Comparison of ENCODE assay signal across 1 mouse cellular context in genomic region chr9:109122553-109123085, GRCm38 (mm10).
TF ChIP-seq lines count a peak whose summit lies in the region.

No protein-coding gene starts in this region.

TF ChIP-seq in MEL, 35 proteins besides CTCF, POLR2A, EP300 and RAD21:
- TF ChIP-seq SMC3 (IDR thresholded peaks at IDR 0.05; ENCODE audit: low read depth, low read length) (peak; percentile 78), ZC3H11A (IDR thresholded peaks at IDR 0.05; ENCODE audit: low read depth, low read length) (peak; percentile 60), MAX (IDR thresholded peaks at IDR 0.05; ENCODE audit: low read length) (no peak)
